Mouse (Mus musculus) CD4-positive helper T cell, adult 2 months (primary cell): ENCODE results near the gene Ostc.
A peak's percentile ranks its signal among the peaks of the same experiment; 100 is the strongest.

ENCODE experiments used
- DNase-seq: peaks from one replicate; pipeline ENCODE4 v3.0.0-alpha.2; 2012; ENCODE audit warnings: low read depth, missing footprints, low spot score

Gene Ostc

DNA sequence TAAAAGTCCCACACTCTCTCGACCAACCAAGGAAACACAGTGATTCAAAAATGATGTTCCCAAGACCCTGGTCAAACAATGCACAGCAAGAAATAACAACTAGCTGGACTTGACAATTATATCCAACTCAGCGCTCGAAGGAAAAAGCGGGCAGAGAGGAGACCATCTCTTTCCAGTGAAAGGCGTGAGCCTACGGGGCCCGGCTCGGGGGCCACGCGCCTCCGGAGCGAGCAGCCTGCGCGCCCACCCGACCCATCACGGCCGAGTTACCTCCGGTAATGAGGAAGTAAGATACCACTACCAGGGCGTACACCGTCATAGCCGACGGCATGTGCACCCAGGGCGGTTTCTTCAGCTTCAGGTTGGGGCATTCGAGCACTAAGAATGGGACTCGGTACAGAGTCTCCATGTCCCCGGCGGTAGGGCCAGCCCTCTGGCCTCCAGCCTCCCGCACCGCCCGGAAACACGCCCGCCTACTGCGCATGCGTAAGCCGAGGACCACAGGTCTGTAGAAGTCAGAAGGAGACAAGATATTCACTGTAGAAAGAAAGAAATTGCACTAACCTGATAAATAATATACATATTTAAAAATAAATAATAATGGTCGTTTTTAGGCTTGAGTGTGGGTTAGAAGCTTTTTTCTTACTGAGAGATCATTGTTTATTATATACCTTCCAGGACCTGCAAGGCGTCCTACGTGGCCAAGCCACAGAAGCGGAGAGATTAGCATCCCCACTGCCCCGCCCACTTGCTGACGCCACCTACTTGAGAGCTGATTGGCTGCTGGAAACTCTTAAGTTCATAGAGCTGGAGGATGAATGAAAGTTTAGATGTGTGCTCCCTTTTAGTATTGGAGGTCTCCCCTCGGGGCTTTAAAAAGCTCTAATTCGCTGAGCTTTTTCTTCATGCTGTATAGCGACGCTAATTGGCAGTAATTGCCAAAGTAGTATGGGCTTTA, at the start of gene Ostc:
Ostc (minus strand) TSS at position 478 of the 958 bp plus-strand sequence.
- peak; percentile 98 for DNase-seq

DNA sequence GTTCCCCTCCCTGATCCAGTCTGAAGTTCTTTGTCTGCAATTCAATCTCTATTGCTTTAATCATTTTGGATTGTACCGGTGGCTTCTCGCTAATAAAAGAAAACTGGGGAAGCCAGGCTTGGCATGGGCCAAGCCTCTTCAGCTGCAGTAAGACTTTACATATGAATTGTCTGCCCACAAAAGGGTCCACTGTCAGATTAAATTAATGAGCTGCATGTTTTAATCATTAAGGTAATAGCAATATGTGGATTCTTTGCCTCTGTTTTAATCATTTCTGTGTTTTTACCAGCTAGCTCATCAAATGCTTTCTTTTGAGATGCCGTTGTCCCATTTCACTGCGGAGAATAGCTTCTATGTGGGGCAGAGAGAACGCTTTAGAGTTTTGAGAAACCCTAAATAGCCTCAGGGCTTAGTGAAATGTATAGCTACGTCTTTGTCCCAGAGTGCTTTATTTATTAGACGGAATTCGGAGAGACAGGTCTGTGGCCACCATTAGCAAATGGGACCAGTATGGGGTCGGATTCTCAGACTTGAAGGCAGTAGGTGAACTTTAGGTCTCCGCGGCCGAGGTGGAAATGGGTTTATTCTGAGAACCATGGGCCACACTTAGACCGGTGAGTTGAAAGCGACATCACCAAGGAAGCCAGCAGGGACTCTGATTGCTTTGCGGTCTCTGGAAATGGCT, 49.1 kb upstream of the Ostc start:
- no peak for DNase-seq

- no peak for DNase-seq
Observed at GRCm38 (mm10) chr3:130757117-130757852, 48.0 kb upstream of the Ostc start.

- DNase-seq: peak; percentile 59
Observed at GRCm38 (mm10) chr3:130749206-130749605, 40.0 kb upstream of the Ostc start.

- DNase-seq: no peak
Observed at GRCm38 (mm10) chr3:130746673-130747619, 37.7 kb upstream of the Ostc start.

DNA sequence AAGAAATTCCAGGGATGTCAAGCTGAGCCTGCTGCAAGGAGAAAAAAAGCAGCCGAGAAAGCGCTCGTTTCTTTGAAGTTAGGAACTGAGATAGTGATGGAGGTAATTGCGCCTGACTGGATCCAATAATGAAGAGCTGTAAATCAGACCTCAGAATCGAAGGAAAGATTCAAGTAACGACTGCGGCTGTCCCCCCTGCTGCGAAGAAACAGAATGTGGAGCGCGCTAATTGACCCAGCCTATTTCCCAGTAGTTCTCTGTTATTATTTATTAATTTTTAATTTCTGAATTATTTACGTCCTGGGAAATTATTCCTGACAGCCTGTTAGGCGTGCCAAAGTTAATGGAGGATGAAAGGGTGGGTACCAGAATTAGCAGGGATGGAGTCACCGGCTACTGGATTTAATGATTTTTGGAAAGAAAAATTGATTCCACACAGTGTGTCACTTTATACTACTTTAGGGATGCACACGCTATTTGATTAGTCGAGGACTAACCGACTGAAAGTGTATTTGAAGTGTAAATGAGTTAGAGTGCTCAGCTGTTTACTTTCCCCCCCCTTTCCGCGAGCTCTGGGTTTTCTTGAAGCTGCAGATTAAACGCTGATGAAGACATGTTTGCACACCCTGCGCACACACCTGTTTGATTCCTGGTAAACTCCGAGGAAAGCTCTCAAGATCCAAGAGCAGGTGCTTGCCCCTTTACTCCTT, 28.6 kb upstream of the Ostc start:
- DNase-seq: no peak

DNA sequence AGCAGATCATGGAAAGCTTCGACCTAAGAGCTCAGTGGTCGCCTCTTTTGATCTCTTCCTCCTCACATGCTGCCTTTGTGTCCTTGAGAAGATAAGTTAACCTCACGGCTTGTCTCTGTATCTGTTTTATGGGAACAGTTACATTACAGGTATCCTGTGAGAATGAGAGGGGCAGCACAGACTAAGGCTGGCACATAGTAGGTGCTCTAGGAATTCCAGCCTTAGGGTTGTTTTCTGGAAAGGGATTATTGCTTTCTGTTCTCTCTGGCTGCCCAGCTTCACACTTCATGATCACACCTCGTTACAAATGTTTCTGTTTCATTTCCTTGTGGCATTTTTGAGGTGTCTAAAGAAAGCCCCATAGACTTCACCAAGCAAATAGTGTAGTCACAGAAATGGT, 27.5 kb upstream of the Ostc start:
- DNase-seq: no peak

- DNase-seq: peak; percentile 98
Observed at GRCm38 (mm10) chr3:130730189-130730653, 21.0 kb upstream of the Ostc start, which contains the start of gene Rpl34. TSS of gene Rpl34 (minus strand) at chr3:130730398.

GRCm38 (mm10) chr3:130729472-130730188, 20.4 kb upstream of the Ostc start:
- peak; percentile 69 for DNase-seq

DNA sequence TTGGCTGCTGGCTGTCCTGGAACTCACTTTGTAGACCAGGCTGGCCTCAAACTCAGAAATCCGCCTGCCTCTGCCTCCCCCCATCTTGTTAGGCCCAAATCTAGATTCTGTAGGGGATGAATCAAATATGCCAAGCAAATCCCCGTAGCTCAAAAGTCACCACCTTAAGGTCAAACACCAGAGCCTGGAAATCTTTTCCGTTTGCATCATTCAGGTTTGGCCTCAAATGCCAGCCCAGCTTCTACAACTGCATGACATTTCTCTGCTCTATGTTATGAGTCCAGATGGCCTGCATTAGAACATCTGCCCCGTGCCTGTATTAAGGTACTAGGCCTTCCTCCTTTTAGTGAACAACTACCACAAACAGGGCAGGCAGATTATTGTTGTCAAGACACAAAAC, 18.4 kb upstream of the Ostc start:
- DNase-seq: no peak

DNA sequence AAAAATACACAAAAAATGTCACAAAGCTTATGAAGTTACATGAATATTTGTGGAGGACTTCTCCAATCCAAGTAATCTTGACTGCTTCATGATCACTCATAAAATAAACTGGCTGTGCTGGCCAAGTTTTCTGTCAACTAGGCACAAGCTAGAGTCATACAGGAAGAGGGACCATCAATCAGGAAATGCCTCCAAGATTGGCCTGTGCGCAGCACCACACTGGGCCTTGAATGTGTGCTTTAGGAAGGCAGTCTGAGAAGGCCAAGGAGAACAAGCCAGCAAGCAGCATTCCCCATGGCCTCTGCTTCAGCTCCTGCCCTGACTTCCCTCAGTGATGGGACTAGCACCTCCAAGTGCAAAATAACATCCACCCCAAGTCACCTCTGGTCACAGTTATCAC, 17.8 kb upstream of the Ostc start:
- no peak for DNase-seq

GRCm38 (mm10) chr3:130725718-130726117, 16.5 kb upstream of the Ostc start:
- DNase-seq: no peak

- DNase-seq: no peak
Observed at GRCm38 (mm10) chr3:130722733-130723478, 13.7 kb upstream of the Ostc start.

- DNase-seq: peak; percentile 45
Observed at GRCm38 (mm10) chr3:130720225-130720624, 11.0 kb upstream of the Ostc start.

DNA sequence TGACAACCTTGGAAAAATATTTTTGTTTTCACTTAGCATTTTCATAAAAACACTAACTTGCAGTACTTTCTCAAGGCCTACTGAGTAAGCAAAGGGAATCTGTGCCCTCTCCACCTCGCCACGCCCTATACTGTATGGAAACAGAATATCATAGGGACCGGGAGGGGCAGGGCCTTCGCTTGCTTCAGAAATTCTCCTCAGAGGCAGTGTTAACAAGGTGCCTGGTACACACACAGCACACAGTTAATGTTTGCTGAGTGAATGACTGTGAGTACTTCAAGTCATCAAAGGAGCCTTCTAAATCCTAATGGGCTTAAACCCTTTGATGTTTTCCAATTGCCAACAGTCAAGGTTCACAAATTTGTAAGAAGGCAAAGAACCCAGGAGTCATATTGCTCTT, 9.6 kb upstream of the Ostc start:
- no peak for DNase-seq

DNA sequence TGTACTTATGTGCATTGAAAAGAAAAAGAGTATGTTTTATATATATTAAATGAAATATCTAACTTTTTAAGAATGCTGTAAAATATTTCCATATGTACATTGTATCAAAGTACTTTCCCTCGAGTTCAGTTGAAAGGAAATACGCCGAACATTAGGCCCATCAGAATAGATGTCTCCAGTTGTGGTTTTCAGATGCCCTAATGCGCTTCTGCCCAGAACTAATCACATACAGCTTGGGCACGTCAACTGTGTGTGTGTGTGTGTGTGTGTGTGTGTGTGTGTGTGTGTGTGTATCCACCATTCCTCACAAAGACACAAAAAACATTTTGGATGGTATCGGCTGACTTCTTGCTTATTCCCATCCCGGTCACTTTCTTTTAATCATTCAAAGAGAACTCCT, 7.3 kb upstream of the Ostc start:
- no peak for DNase-seq

GRCm38 (mm10) chr3:130714775-130715568, 5.7 kb upstream of the Ostc start:
- peak; percentile 77 for DNase-seq

DNA sequence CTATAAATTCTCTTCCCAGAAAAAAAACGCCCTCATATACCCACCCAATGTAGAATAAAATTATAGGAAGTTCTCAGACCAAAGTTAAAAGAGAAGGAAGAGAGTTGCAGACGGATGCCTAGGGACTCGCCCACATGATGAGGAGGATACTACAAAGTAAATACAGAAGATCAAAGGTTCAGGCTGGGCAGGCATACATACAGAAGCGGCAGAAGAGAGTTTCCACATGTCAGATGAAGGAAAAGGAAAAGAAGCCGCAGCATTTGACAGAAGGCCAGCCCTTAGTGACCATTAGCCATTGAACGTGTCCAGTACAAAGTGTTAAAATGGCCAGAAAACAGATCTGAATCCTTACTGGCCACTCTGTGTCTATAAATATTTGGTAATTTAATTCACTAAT, 3.6 kb upstream of the Ostc start:
- no peak for DNase-seq
